Mouse (Mus musculus) stomach, embryonic 16.5 days (tissue): Measurements from ENCODE around the gene Snx32. TPM values are rescaled to one million over a fixed set of nuclear protein-coding genes. Genes with fewer than 3 reads are reported as not detected.

Experiments
- ATAC-seq: fragments of 200-750 bp; cut with Nextera tagmentation; 2 replicates; pipeline ENCODE4 v1.8.0; 2017; ENCODE audit warnings: moderate number of reproducible peaks, moderate TSS enrichment; ENCODE audit not compliant: insufficient read depth, low FRiP score
- H3K27ac ChIP-seq: fragments of 300-500 bp; sonication (generic); 2 replicates; pipeline ENCODE4 v1.5.1; 2014; ENCODE audit warnings: low read length
- H3K27me3 ChIP-seq: fragments of 300-500 bp; sonication (generic); 2 replicates; pipeline ENCODE4 v1.6.1; 2014; ENCODE audit warnings: low read length, control low read depth, mixed read lengths; ENCODE audit not compliant: control insufficient read depth, insufficient read depth
- H3K36me3 ChIP-seq: fragments of 300-500 bp; sonication (generic); 2 replicates; pipeline ENCODE4 v1.6.1; 2014; ENCODE audit warnings: low read length; ENCODE audit not compliant: control insufficient read depth, insufficient read depth
- H3K4me1 ChIP-seq: fragments of 300-500 bp; sonication (generic); 2 replicates; pipeline ENCODE4 v1.6.1; 2014; ENCODE audit warnings: low read length, control low read depth, mixed read lengths; ENCODE audit not compliant: control insufficient read depth, insufficient read depth
- H3K4me2 ChIP-seq: fragments of 300-500 bp; sonication (generic); 2 replicates; pipeline ENCODE4 v1.6.1; 2014; ENCODE audit warnings: low read depth, low read length, mixed read lengths
- H3K4me3 ChIP-seq: fragments of 300-500 bp; sonication (generic); replicated peaks from 2 replicates; pipeline ENCODE4 v1.5.1; 2014; ENCODE audit warnings: mild to moderate bottlenecking, low read length
- H3K9ac ChIP-seq: fragments of 300-500 bp; sonication (generic); 2 replicates; pipeline ENCODE4 v1.6.1; 2014; ENCODE audit warnings: low read length
- H3K9me3 ChIP-seq: fragments of 300-500 bp; sonication (generic); replicated peaks from 2 replicates; pipeline ENCODE4 v1.6.1; 2016; ENCODE audit warnings: low read length, control low read depth; ENCODE audit not compliant: control insufficient read depth
- WGBS: fragments of 180-500 bp; shearing (Covaris S2); extraction: QIAGEN DNeasy Blood & Tissue Kit; methylation state at CpG from one replicate; pipeline ENCODE4 v1.1.7; 2014; 5-methylcytosine and 5-hydroxymethylcytosine counted together
- polyA plus RNA-seq: library from polyadenylated mRNA; unstranded; fragments of >200 nt; fragmentation: Nextera tagmentation; extraction: Ambion mirVana; gene quantifications from 2 replicates; pipeline ENCODE4 v1.2.1, GENCODE M21; 2015

Snx32 gene
- polyA plus RNA-seq, 1 experiment from 2014 or later: 10.8 TPM

- Histone ChIP-seq H3K9ac (no peak overlapping the region), H3K36me3 (no peaks in the 10 kb centered on the region), H3K4me3 (no peak overlapping the region), H3K27ac (no peak overlapping the region), H3K9me3 (no peaks in the 10 kb centered on the region), H3K4me2 (no peak overlapping the region), H3K27me3 (no peaks in the 10 kb centered on the region), H3K4me1 (0 out of 2 replicates have a peak, but pooled peaks cover 7% of the 10 kb centered on the region)
- 76% methylated on average over 7 of the region's 7 CpGs for WGBS
- no peak for ATAC-seq
Observed at GRCm38 (mm10) chr19:5515840-5516777, 5.8 kb upstream of the Snx32 start.

DNA sequence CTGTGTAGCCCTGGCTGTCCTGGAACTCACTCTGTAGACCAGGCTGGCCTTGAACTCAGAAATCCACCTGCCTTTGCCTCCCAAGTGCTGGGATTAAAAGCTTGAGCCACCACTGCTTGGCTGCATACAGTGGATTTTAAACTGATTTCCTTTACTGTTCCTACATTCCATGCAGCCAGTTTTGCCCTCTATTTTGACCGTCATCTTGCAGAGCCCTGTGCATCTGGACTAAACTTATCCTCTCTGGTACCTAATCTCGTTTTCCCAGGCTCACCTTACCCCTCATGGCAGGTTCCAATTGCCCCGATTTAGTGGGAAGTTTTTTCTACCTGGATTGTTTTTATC is 2.6 kb upstream of the Snx32 start:
- Histone ChIP-seq H3K9ac (no peak overlapping the region), H3K4me3 (no peak overlapping the region), H3K4me1 (0 out of 2 replicates have a peak, but pooled peaks cover 7% of the 10 kb centered on the region), H3K4me2 (no peak overlapping the region), H3K27me3 (no peaks in the 10 kb centered on the region), H3K27ac (no peak overlapping the region), H3K9me3 (no peaks in the 10 kb centered on the region), H3K36me3 (no peaks in the 10 kb centered on the region)
- 81% methylated on average over 3 of the region's 3 CpGs for WGBS
- no peak for ATAC-seq

- Histone ChIP-seq H3K27ac (no peak overlapping the region), H3K4me2 (peak overlapping the region; percentile 24; the same call in 1 of the 2 replicates), H3K9ac (no peak overlapping the region), H3K4me3 (no peak overlapping the region), H3K36me3 (no peaks in the 10 kb centered on the region), H3K27me3 (no peaks in the 10 kb centered on the region), H3K9me3 (no peaks in the 10 kb centered on the region), H3K4me1 (0 out of 2 replicates have a peak, but pooled peaks cover 7% of the 10 kb centered on the region)
- WGBS: 74% methylated on average over 12 of the region's 12 CpGs
- no peak for ATAC-seq
Observed at GRCm38 (mm10) chr19:5512091-5513004, 2.0 kb upstream of the Snx32 start.

DNA sequence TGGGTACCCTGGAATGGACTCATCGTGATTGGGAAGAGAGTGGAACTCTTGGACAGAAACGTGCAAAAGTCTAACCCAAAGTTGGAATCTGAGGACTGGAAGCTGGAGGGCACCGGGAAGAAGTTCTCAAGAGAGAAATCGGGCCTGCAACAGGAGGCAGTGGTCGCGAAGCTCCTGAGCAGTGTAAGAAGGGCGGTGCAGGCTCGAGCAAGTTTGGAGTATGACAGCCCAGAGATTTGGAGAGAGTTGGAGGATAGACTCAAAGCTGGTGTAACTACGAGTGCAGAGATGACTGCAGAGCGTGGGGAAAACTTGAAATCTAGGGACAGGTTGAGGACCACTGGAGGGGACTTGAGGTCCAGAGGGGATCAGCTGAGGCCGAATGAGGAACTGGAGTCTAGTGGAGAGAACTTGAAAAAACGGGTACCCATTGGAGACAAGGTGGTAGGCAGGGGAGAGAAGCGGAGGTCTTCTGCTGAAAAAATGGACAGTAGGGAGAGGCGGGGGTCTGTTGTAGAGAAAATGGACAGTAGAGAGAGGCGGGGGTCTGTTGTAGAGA is 815 bp upstream of the Snx32 start:
- H3K27ac ChIP-seq: peak overlapping the region; percentile 52
- no peak for ATAC-seq
- peak overlapping the region; percentile 51 for H3K4me3 ChIP-seq
- H3K27me3 ChIP-seq: no peaks in the 10 kb centered on the region
- H3K9me3 ChIP-seq: no peaks in the 10 kb centered on the region
- H3K36me3 ChIP-seq: no peaks in the 10 kb centered on the region
- 44% methylated on average over 15 of the region's 15 CpGs for WGBS
- peak overlapping the region; percentile 86 for H3K4me2 ChIP-seq
- H3K4me1 ChIP-seq: 0 out of 2 replicates have a peak, but pooled peaks cover 7% of the 10 kb centered on the region
- H3K9ac ChIP-seq: peak overlapping the region; percentile 72

- Histone ChIP-seq H3K9me3 (no peaks in the 10 kb centered on the region), H3K9ac (no peak within 1 kb of the TSS), H3K4me1 (no peaks in the 10 kb centered on the region), H3K4me3 (no peak within 1 kb of the TSS), H3K4me2 (no peak within 1 kb of the TSS), H3K36me3 (no peaks in the 10 kb centered on the region), H3K27me3 (no peaks in the 10 kb centered on the region), H3K27ac (no peak within 1 kb of the TSS)
- ATAC-seq: no peak
- 51% methylated on average over 17 of the region's 17 CpGs for WGBS
Observed at GRCm38 (mm10) chr19:5503687-5504086, 6.7 kb downstream of the Snx32 start, which contains the start of gene 1700020D05Rik. Gene 1700020D05Rik (minus strand): TSS chr19:5503787.

GRCm38 (mm10) chr19:5500330-5500875 is 9.9 kb downstream of the Snx32 start:
- H3K27me3 ChIP-seq: no peaks in the 10 kb centered on the region
- no peak for ATAC-seq
- H3K9ac ChIP-seq: no peak overlapping the region
- no peaks in the 10 kb centered on the region for H3K4me1 ChIP-seq
- no peak overlapping the region for H3K4me2 ChIP-seq
- H3K36me3 ChIP-seq: 0 out of 2 replicates have a peak, but pooled peaks cover 10% of the 10 kb centered on the region
- H3K9me3 ChIP-seq: no peaks in the 10 kb centered on the region
- H3K4me3 ChIP-seq: no peak overlapping the region
- 72% methylated on average over 2 of the region's 2 CpGs for WGBS
- H3K27ac ChIP-seq: no peak overlapping the region

DNA sequence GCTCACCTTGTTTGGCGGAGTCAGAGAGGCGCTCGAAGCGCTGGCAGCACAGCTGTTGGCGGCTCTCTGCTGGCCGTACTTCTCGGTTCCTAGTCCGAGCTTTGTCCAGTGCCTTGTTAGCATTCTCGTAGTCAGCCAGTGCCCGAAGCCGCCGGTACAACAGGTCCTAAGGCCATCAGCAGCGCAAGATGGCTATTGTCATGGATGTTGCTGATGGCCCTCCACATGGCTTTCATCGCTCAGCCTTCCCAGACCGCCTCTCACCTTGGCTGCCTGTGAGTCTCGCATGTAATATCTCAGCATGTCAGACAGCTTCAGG is 14.3 kb downstream of the Snx32 start:
- no peak overlapping the region for H3K27ac ChIP-seq
- H3K4me3 ChIP-seq: no peak overlapping the region
- no peaks in the 10 kb centered on the region for H3K27me3 ChIP-seq
- H3K9me3 ChIP-seq: no peaks in the 10 kb centered on the region
- peaks cover 10% of the 10 kb centered on the region for H3K4me1 ChIP-seq
- no peak overlapping the region for H3K9ac ChIP-seq
- 83% methylated on average over 16 of the region's 16 CpGs for WGBS
- peaks cover 15% of the 10 kb centered on the region; the same call in 1 of the 2 replicates for H3K36me3 ChIP-seq
- no peak overlapping the region for H3K4me2 ChIP-seq
- no peak for ATAC-seq

GRCm38 (mm10) chr19:5495353-5496051 is 14.8 kb downstream of the Snx32 start:
- H3K9ac ChIP-seq: no peak overlapping the region
- no peak overlapping the region for H3K4me3 ChIP-seq
- H3K4me1 ChIP-seq: peaks cover 10% of the 10 kb centered on the region
- no peak overlapping the region for H3K4me2 ChIP-seq
- no peaks in the 10 kb centered on the region for H3K9me3 ChIP-seq
- H3K27ac ChIP-seq: no peak overlapping the region
- H3K27me3 ChIP-seq: no peaks in the 10 kb centered on the region
- 82% methylated on average over 12 of the region's 12 CpGs for WGBS
- ATAC-seq: no peak
- H3K36me3 ChIP-seq: peaks cover 15% of the 10 kb centered on the region; the same call in 1 of the 2 replicates
